ENCODE assay signal across 35 mouse cellular contexts in genomic region chr1:47213476-47213875, GRCm38 (mm10).
"Had no signal": no experiment of that assay in that cellular context is flagged by ENCODE, and none has a peak within 500 bp of the region (broad histone marks: within the 10 kb centered on the region; RNA-seq: fewer than 3 reads in every experiment).

No protein-coding gene starts in this region.

- H3K9ac ChIP-seq: heart, embryonic 12.5 days; heart, embryonic 13.5 days; heart, embryonic 15.5 days; hindbrain, embryonic 12.5 days; hindbrain, embryonic 13.5 days; hindbrain, embryonic 14.5 days; hindbrain, embryonic 15.5 days; intestine, embryonic 15.5 days; kidney, embryonic 15.5 days had no signal

- DNase-seq: heart, postnatal 10 days; heart, postnatal 14 days; heart, postnatal 36 days; heart, postnatal 4 days; kidney, adult 11 months; kidney, adult 18-20 months; kidney, adult 2 months; kidney, adult 8-10 months; kidney, adult 9 months; kidney, postnatal 10 days; kidney, postnatal 14 days; kidney, postnatal 25 days; kidney, postnatal 36 days; kidney, postnatal 4 days; layer of hippocampus, adult 9-11 months; layer of hippocampus, postnatal 36 days had no signal

- H3K27me3 ChIP-seq: heart, embryonic 12.5 days; heart, embryonic 13.5 days; heart, embryonic 15.5 days; hindbrain, embryonic 12.5 days; hindbrain, embryonic 13.5 days; hindbrain, embryonic 15.5 days; intestine, embryonic 15.5 days; kidney, embryonic 15.5 days had no signal

- H3K4me2 ChIP-seq: heart, embryonic 11.5 days; heart, embryonic 12.5 days; heart, embryonic 13.5 days; heart, embryonic 15.5 days; hindbrain, embryonic 12.5 days; hindbrain, embryonic 13.5 days; hindbrain, embryonic 14.5 days; hindbrain, embryonic 15.5 days; intestine, embryonic 15.5 days; kidney, embryonic 15.5 days had no signal

- H3K27ac ChIP-seq: heart, embryonic 13.5 days; heart, embryonic 15.5 days; hindbrain, embryonic 10.5 days; hindbrain, embryonic 12.5 days; hindbrain, embryonic 13.5 days; hindbrain, embryonic 14.5 days; hindbrain, embryonic 15.5 days; hindbrain, postnatal 0 days; intestine, embryonic 15.5 days; kidney, embryonic 15.5 days; kidney, postnatal 0 days; layer of hippocampus, adult 2 months; left cerebral cortex, adult 2 months had no signal

- H3K4me1 ChIP-seq: heart, embryonic 12.5 days; heart, embryonic 13.5 days; heart, embryonic 15.5 days; hindbrain, embryonic 10.5 days; hindbrain, embryonic 12.5 days; hindbrain, embryonic 13.5 days; hindbrain, embryonic 15.5 days; intestine, embryonic 15.5 days; kidney, embryonic 15.5 days had no signal

- H3K9me3 ChIP-seq: heart, embryonic 12.5 days; heart, embryonic 13.5 days; heart, embryonic 15.5 days; hindbrain, embryonic 10.5 days; hindbrain, embryonic 12.5 days; hindbrain, embryonic 13.5 days; hindbrain, embryonic 15.5 days; intestine, embryonic 15.5 days; kidney, embryonic 15.5 days had no signal

- H3K4me3 ChIP-seq: heart, embryonic 12.5 days; heart, embryonic 13.5 days; heart, embryonic 15.5 days; hindbrain, embryonic 10.5 days; hindbrain, embryonic 12.5 days; hindbrain, embryonic 13.5 days; hindbrain, embryonic 15.5 days; intestine, embryonic 15.5 days; kidney, embryonic 15.5 days; layer of hippocampus, adult 2 months; left cerebral cortex, adult 2 months had no signal

- H3K36me3 ChIP-seq: heart, embryonic 12.5 days; heart, embryonic 13.5 days; heart, embryonic 15.5 days; hindbrain, embryonic 10.5 days; hindbrain, embryonic 12.5 days; hindbrain, embryonic 13.5 days; hindbrain, embryonic 15.5 days; intestine, embryonic 15.5 days; kidney, embryonic 15.5 days had no signal

- ATAC-seq: hindbrain, embryonic 16.5 days; hindbrain, postnatal 0 days; inflammation-experienced regulatory T-cells, adult 6 months; intestine, embryonic 15.5 days; intestine, embryonic 16.5 days; intestine, postnatal 0 days had no signal
